Mouse (Mus musculus) stomach, embryonic 15.5 days (tissue): ENCODE data around the gene Sox4. TPM values are rescaled to one million over a fixed set of nuclear protein-coding genes. Genes with fewer than 3 reads are reported as not detected.

Experiments
- ATAC-seq: fragments of 200-750 bp; cut with Nextera tagmentation; 2 replicates; pipeline ENCODE4 v1.8.0; 2017; ENCODE audit warnings: low read depth, moderate number of reproducible peaks, moderate TSS enrichment; ENCODE audit not compliant: insufficient read depth, low FRiP score
- H3K27ac ChIP-seq: fragments of 300-500 bp; sonication (generic); 2 replicates; pipeline ENCODE4 v1.5.1; 2015; ENCODE audit warnings: mild to moderate bottlenecking, inconsistent platforms
- H3K27me3 ChIP-seq: fragments of 300-500 bp; sonication (generic); replicated peaks from 2 replicates; pipeline ENCODE4 v1.6.1; 2015; ENCODE audit warnings: inconsistent platforms
- H3K36me3 ChIP-seq: fragments of 300-500 bp; sonication (generic); 2 replicates; pipeline ENCODE4 v1.6.1; 2015; ENCODE audit warnings: inconsistent platforms
- H3K4me1 ChIP-seq: fragments of 300-500 bp; sonication (generic); 2 replicates; pipeline ENCODE4 v1.6.1; 2015; ENCODE audit warnings: inconsistent platforms
- H3K4me2 ChIP-seq: fragments of 300-500 bp; sonication (generic); 2 replicates; pipeline ENCODE4 v1.6.1; 2015; ENCODE audit warnings: mild to moderate bottlenecking, inconsistent platforms
- H3K4me3 ChIP-seq: fragments of 300-500 bp; sonication (generic); replicated peaks from 2 replicates; pipeline ENCODE4 v1.5.1; 2015; ENCODE audit warnings: inconsistent platforms
- H3K9ac ChIP-seq: fragments of 300-500 bp; sonication (generic); 2 replicates; pipeline ENCODE4 v1.6.1; 2015; ENCODE audit warnings: inconsistent platforms
- H3K9me3 ChIP-seq: fragments of 300-500 bp; sonication (generic); 2 replicates; pipeline ENCODE4 v1.6.1; 2016; ENCODE audit warnings: inconsistent platforms
- WGBS: fragments of 180-500 bp; shearing (Covaris S2); methylation state at CpG from one replicate; pipeline ENCODE4 v1.1.7; 2015; 5-methylcytosine and 5-hydroxymethylcytosine counted together
- polyA plus RNA-seq: library from polyadenylated mRNA; unstranded; fragments of >200 nt; fragmentation: Nextera tagmentation; extraction: Ambion mirVana; gene quantifications from 2 replicates; pipeline ENCODE4 v1.2.1, GENCODE M21; 2015

The Sox4 gene
- polyA plus RNA-seq, 1 experiment from 2014 or later = 45.3 TPM

GRCm38 (mm10) chr13:28941983-28942630, 11.4 kb downstream of the Sox4 start:
- no peak for ATAC-seq
- H3K27ac ChIP-seq = peak overlapping the region; percentile 42; the same call in 1 of the 2 replicates
- WGBS = 28% methylated on average over 4 of the region's 4 CpGs

GRCm38 (mm10) chr13:28933375-28933774, 20.1 kb downstream of the Sox4 start:
- H3K9ac ChIP-seq = no peak overlapping the region
- WGBS = 84% methylated on average over 8 of the region's 8 CpGs
- no peaks in the 10 kb centered on the region for H3K4me1 ChIP-seq
- ATAC-seq = no peak
- no peaks in the 10 kb centered on the region for H3K36me3 ChIP-seq
- H3K4me2 ChIP-seq = no peak overlapping the region
- no peak overlapping the region for H3K4me3 ChIP-seq
- H3K27ac ChIP-seq = no peak overlapping the region
- H3K27me3 ChIP-seq = no peaks in the 10 kb centered on the region
- H3K9me3 ChIP-seq = no peaks in the 10 kb centered on the region

More at GRCm38 (mm10) chr13:28941983-28942630, 11.4 kb downstream of the Sox4 start:
- H3K27me3 ChIP-seq = no peaks in the 10 kb centered on the region
- no peak overlapping the region for H3K4me2 ChIP-seq
- no peaks in the 10 kb centered on the region for H3K9me3 ChIP-seq
- H3K4me1 ChIP-seq = peaks cover 3% of the 10 kb centered on the region; the same call in 1 of the 2 replicates
- no peaks in the 10 kb centered on the region for H3K36me3 ChIP-seq
- H3K4me3 ChIP-seq = no peak overlapping the region
- no peak overlapping the region for H3K9ac ChIP-seq

GRCm38 (mm10) chr13:28931776-28932175, 21.7 kb downstream of the Sox4 start:
- 55% methylated on average over 3 of the region's 3 CpGs for WGBS
- H3K9me3 ChIP-seq = no peaks in the 10 kb centered on the region
- no peaks in the 10 kb centered on the region for H3K27me3 ChIP-seq
- H3K27ac ChIP-seq = no peak overlapping the region
- ATAC-seq = no peak
- no peak overlapping the region for H3K4me2 ChIP-seq
- H3K4me1 ChIP-seq = no peaks in the 10 kb centered on the region
- H3K4me3 ChIP-seq = no peak overlapping the region
- no peak overlapping the region for H3K9ac ChIP-seq
- H3K36me3 ChIP-seq = no peaks in the 10 kb centered on the region

- no peaks in the 10 kb centered on the region for H3K9me3 ChIP-seq
- H3K27ac ChIP-seq = no peak overlapping the region
- H3K27me3 ChIP-seq = no peaks in the 10 kb centered on the region
- no peaks in the 10 kb centered on the region for H3K4me1 ChIP-seq
- ATAC-seq = no peak
- H3K9ac ChIP-seq = no peak overlapping the region
- no peaks in the 10 kb centered on the region for H3K36me3 ChIP-seq
- H3K4me3 ChIP-seq = no peak overlapping the region
- WGBS = 85% methylated on average over 3 of the region's 3 CpGs
- no peak overlapping the region for H3K4me2 ChIP-seq
Observed at GRCm38 (mm10) chr13:28931266-28931665, 22.2 kb downstream of the Sox4 start.

- H3K4me2 ChIP-seq = no peak overlapping the region
- 58% methylated on average over 4 of the region's 4 CpGs for WGBS
- H3K27me3 ChIP-seq = no peaks in the 10 kb centered on the region
- no peaks in the 10 kb centered on the region for H3K9me3 ChIP-seq
- no peaks in the 10 kb centered on the region for H3K36me3 ChIP-seq
- no peak overlapping the region for H3K27ac ChIP-seq
- no peaks in the 10 kb centered on the region for H3K4me1 ChIP-seq
- no peak overlapping the region for H3K4me3 ChIP-seq
- no peak for ATAC-seq
- no peak overlapping the region for H3K9ac ChIP-seq
Observed at GRCm38 (mm10) chr13:28930364-28930763, 23.1 kb downstream of the Sox4 start.

GRCm38 (mm10) chr13:28929936-28930335, 23.6 kb downstream of the Sox4 start:
- H3K4me3 ChIP-seq = no peak overlapping the region
- H3K4me2 ChIP-seq = no peak overlapping the region
- no peak for ATAC-seq
- H3K9ac ChIP-seq = no peak overlapping the region
- no peaks in the 10 kb centered on the region for H3K36me3 ChIP-seq
- WGBS = 43% methylated on average over 3 of the region's 3 CpGs
- no peaks in the 10 kb centered on the region for H3K9me3 ChIP-seq
- H3K4me1 ChIP-seq = no peaks in the 10 kb centered on the region
- H3K27me3 ChIP-seq = no peaks in the 10 kb centered on the region
- no peak overlapping the region for H3K27ac ChIP-seq

- Histone ChIP-seq H3K27me3 (no peaks in the 10 kb centered on the region), H3K4me2 (no peak overlapping the region), H3K36me3 (no peaks in the 10 kb centered on the region), H3K9ac (no peak overlapping the region), H3K9me3 (no peaks in the 10 kb centered on the region), H3K4me3 (no peak overlapping the region), H3K4me1 (no peaks in the 10 kb centered on the region), H3K27ac (no peak overlapping the region)
- ATAC-seq = no peak
- 98% methylated on average over 3 of the region's 3 CpGs for WGBS
Observed at GRCm38 (mm10) chr13:28923136-28923535, 30.4 kb downstream of the Sox4 start.

GRCm38 (mm10) chr13:28917379-28918250, 35.9 kb downstream of the Sox4 start:
- Histone ChIP-seq H3K9ac (no peak overlapping the region), H3K4me2 (no peak overlapping the region), H3K36me3 (no peaks in the 10 kb centered on the region), H3K4me1 (no peaks in the 10 kb centered on the region), H3K27ac (no peak overlapping the region), H3K27me3 (no peaks in the 10 kb centered on the region), H3K4me3 (no peak overlapping the region), H3K9me3 (no peaks in the 10 kb centered on the region)
- no peak; the same call in 1 of the 2 replicates for ATAC-seq
- 75% methylated on average over 10 of the region's 10 CpGs for WGBS

GRCm38 (mm10) chr13:28913656-28914055, 39.9 kb downstream of the Sox4 start:
- Histone ChIP-seq H3K36me3 (no peaks in the 10 kb centered on the region), H3K9me3 (no peaks in the 10 kb centered on the region)
- no peak for ATAC-seq

GRCm38 (mm10) chr13:28906981-28907380, 46.5 kb downstream of the Sox4 start:
- Histone ChIP-seq H3K4me1 (no peaks in the 10 kb centered on the region), H3K9me3 (no peaks in the 10 kb centered on the region), H3K27me3 (no peaks in the 10 kb centered on the region), H3K27ac (no peak overlapping the region), H3K4me2 (no peak overlapping the region), H3K9ac (no peak overlapping the region), H3K4me3 (no peak overlapping the region), H3K36me3 (no peaks in the 10 kb centered on the region)
- no peak for ATAC-seq
- 74% methylated on average over 10 of the region's 10 CpGs for WGBS

More at GRCm38 (mm10) chr13:28913656-28914055, 39.9 kb downstream of the Sox4 start:
- H3K9ac ChIP-seq = no peak overlapping the region
- no peak overlapping the region for H3K27ac ChIP-seq
- no peak overlapping the region for H3K4me3 ChIP-seq
- H3K4me1 ChIP-seq = no peaks in the 10 kb centered on the region
- no peak overlapping the region for H3K4me2 ChIP-seq
- H3K27me3 ChIP-seq = no peaks in the 10 kb centered on the region
- WGBS = 68% methylated on average over 6 of the region's 6 CpGs
